Mouse (Mus musculus) mouse embryonic stem cell (cell line): ENCODE results near the gene Npb.

ENCODE experiments used
- in situ Hi-C, 2 experiments: fragments of 300-500 bp; cut with MboI; formaldehyde crosslinking; loops; 1 replicate in 1 of 2; 3 replicates in 1 of 2; pipeline ENCODE4 v1.14.3; 2019 to 2020; ENCODE audit warnings: low sequenced_read_pairs in 2 of 2, low pct_unique_long_range_greater_than_20kb in 1 of 2, mixed read lengths in 1 of 2; ENCODE audit not compliant: unreplicated experiment in 1 of 2

Npb gene

GRCm38 (mm10) chr11:120609250-120609649, 973 bp downstream of the Npb start:
- in situ Hi-C loops: no loop called here

GRCm38 (mm10) chr11:120610477-120611046, 2.3 kb downstream of the Npb start:
- in situ Hi-C loops: no loop called here

GRCm38 (mm10) chr11:120612763-120613162, 4.5 kb downstream of the Npb start:
- in situ Hi-C loops: no loop called here

DNA sequence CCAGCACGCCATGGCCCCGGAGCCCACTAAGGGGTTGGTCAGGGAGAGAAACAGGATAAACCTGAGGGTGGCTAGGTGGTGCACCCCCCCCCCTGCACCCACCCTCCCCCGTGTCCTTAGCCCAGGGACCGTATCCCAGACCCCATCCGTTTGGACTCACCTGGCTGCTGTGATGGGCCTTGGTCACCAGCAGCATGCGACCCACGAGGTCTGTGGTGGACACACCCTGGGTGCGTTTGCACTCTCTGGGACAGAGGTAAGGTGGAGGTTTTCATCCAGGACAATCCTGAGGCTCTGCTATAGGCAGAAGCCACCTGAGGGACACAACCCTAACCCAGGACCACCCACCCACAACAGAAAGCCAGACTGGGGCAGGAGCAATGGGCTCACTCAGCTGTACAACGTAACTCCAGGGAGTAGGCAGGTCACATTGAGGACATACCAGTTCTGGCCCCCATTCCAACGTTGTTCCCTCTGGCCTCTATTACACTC, 5.2 kb downstream of the Npb start:
- in situ Hi-C loops: no loop called here

DNA sequence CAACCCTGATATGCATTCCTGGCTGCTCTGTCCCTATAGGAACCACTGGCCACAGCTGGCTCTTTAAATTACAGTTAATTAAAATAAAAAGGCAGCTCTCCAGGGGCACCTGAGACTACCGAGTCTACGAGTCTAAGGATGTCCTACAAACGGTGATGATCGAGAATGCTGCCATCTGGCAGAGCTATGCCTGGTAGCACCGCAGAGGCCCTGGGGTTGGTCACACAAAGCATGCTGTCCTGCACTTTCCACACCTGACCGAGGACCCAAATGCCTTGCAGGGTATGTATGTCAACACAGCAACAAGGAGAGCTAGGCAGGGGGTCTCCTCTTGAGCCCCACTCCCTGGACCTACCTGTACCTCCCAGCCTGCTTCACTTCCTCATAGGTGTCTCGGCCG, 5.7 kb downstream of the Npb start:
- in situ Hi-C loops: no loop called here

DNA sequence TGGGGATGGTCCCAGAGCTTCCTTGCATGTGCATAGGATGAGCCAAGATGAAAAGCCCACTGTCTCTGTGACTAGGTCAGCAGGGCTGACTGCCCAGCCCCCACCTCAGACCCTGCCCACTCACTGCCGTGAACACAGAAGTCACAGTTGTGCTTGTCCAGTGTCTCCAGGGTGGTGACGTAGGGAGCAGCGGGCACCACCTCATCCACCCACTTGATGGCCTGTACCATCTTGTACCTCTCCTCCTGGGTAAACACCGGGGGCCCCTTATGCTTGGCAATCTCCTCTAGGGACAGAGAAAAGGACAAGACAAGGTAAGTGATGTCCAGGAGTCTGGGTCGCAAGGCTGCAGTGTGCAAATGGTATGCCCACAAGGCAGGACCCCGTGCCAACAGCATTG, 6.9 kb downstream of the Npb start:
- in situ Hi-C loops: no loop called here

DNA sequence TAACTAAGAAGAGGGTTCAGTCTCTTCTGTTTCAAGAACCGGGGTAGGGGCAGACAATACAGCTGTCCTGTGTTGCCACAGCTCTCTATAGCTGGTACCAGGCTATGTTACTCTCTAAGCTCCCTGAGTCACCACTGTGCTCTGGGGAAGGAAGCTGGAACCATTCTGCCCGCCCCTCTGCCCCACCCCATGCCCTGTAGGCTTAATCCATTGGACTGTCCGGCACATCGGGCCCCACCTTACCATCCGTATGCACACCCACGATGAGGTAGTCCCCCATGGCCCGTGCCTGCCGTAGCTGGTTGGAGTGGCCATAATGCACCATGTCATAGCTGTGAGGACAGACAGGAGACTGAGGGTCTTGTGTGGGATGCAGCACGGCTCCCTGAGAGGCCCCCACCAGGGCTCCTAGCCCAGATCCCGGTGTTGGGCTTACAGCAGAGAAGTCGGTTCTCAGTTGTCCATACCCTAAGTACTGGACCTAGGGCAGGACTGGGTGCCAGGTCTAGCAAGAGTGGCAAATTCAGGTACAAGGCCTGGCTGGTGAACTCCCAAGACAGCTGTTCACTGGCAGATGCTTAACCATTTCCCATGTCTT, 7.4 kb downstream of the Npb start:
- in situ Hi-C loops: no loop called here

GRCm38 (mm10) chr11:120616617-120617294, 8.5 kb downstream of the Npb start:
- in situ Hi-C loops: no loop called here

- in situ Hi-C loops: no loop called here
Observed at GRCm38 (mm10) chr11:120617519-120618112, 9.3 kb downstream of the Npb start, which contains the start of gene Pcyt2. Gene Pcyt2, minus strand, starts transcription at chr11:120617936.

GRCm38 (mm10) chr11:120618619-120619535, 10.6 kb downstream of the Npb start:
- in situ Hi-C loops: no loop called here

DNA sequence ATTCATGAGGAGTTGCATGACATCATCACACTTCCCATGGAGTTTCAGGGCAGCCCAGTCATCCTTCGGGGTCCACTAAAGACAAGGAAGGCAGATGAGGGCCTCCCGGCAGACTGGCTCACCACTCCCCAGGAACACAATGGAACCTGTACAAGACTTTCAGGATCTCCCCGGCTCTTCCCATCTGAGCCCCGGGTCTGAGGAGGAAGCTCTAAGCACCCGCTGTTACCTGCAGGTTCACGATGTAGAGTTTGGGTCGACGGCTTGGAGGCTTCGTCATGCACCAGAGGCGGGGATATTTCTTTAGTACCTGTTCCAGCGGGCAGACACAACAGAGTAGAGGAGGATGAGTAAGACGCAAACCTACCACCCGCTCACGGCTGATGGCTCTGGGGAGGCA, 11.9 kb downstream of the Npb start:
- in situ Hi-C loops: no loop called here

DNA sequence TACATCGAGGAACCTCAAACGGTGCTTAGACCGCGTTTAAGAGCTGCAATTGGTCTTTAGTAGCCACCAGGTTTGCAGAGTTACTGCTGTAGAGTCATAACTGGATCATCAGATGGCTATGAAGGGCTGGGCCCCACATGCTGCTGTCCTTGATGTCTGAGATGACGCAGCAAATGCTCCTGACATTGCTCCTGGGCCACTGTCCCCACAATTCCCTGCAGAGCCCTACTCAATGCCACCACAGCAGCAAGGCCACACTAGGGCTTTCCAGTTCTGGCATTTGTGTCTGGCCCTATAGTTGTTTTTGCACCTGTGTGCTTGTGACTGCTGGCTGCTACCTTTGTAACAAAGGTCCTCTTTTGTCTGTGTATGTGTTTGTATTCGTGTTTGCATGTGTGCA, 14.5 kb downstream of the Npb start:
- in situ Hi-C loops: no loop called here

GRCm38 (mm10) chr11:120623961-120624679, 15.8 kb downstream of the Npb start:
- in situ Hi-C loops: no loop called here

DNA sequence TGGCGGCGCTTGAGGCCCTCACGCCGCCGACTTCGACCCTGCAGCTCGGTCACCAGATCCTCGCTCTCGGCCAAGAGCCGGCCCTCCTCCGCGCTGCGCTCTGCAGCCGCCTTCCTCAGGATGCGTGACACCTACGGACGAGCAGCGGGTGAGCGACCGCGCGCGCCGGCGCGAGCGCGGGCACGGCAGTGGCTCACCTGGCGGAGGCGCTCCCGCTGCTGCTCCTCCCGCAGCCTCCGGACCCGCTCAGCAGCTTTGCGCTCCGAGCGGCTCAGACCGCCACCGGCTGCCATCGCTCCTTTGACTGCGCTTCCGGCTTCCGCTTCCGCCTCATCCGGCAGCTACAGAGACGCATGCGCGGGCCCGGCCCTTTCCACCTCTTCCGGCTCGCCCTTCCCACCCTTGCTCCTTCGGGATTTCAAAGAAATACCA, 16.4 kb downstream of the Npb start:
- in situ Hi-C loops: no loop called here

- in situ Hi-C loops: no loop called here
Observed at GRCm38 (mm10) chr11:120625152-120625775, 17.0 kb downstream of the Npb start, which contains the start of gene Sirt7. Gene Sirt7, minus strand, starts transcription at chr11:120625240.

DNA sequence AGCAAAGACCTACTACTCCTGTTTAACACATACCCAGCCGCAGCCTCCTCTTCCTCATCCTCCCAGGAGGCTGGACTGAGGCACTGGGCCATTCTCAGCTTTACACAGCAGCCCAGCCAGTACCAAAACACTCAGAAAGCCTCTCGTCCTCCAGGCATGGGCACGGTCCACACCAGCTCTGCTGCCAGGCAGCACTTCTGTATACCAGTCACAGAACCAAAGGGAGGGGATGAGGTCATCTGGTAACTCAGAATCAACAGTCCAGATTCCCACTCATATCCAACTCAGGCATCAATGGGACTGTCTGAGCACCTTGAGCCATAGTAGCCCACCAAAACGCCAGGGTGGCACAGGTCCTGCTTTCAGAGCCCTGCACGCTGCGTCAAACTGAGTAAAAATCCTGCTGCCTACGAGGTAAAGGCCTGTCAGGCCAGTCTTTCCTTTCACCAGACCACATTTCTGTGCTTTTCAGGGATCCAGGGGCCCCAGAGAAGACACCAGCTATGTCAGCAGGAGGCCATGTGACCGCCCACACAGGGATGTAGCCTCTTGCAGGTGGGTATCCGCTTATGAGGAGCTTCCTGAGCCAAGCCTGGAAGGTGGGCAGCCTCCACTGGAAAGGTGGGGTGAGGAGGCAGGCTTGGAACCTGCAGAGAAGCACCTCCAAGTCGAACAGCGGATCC, 18.6 kb downstream of the Npb start:
- in situ Hi-C loops: no loop called here
